Mouse (Mus musculus) ovary, adult 18-20 months (tissue): ENCODE measurements at regions not wholly inside any gene's neighbourhood (a gene's known extent, or its start where the extent isn't known, plus 50 kb on each side); places are given as distances from the start of the nearest gene placed in this dataset.
A peak's percentile ranks its signal among the peaks of the same experiment; 100 is the strongest.
"Not testable (repeated sequence)": the region's sequence is repeated elsewhere in the genome, so short reads cannot be mapped to it uniquely, and the experiment has no call there.

Experiments used
- DNase-seq: peaks from one replicate; pipeline ENCODE4 v3.0.0; 2022; ENCODE audit warnings: low spot score, mixed read lengths

DNA sequence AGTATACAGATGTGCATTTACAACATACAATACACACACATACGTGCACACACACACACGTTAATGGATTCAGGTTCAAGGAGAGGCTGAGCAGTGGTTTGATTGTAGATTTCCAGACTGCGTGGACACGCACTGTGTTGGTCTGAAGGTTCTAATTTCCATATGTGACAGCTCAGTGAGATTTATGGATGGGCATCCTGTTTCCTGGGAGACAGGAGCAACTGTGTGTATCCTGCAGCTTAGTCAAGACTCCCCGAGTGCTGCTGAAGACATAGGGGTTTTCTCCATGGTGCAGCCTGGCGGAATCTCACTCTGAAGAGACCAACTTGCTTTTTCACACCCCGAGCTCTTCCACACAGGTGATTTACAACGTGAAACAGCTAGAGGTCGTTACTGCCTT, 119.3 kb upstream of the Foxk1 start:
- no peak for DNase-seq

DNA sequence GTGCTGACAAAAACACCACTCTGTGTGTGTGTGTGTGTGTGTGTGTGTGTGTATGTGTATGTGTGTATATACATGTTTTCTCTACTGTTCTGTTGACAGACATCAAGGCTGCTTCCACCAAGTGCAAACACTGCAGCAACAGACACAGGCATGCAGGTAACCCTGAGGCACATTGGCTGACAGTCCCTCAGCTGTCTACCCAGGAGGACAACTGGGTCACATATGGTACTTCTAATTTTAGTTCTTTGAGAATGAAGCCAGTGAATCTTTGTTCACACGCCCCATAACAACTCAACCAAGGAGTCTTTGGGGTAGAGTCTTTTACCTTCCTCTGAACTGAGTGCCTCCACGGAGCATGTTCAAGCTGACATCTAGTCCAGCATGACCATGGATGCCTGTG, 113.3 kb upstream of the Foxk1 start:
- no peak for DNase-seq

DNA sequence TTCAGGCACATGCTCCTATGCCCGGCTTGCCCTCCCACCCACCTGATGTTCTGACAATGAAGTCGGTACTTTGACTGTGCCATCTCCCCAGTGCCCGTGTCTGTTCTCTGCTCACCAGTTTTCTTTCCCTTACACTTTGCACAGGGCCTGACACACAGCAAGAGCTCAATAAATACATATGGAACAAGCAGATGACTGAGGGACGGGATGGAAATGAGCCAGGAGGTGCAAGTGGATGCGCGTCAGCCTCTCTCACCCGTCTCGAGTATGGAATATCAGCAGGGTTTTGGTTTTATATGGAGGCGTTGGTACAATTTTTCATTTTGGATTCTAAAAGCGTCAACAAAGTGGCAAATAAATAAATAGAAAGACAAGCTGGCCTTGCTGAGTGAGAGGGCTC, 109.8 kb upstream of the Foxk1 start:
- DNase-seq, result no peak

DNA sequence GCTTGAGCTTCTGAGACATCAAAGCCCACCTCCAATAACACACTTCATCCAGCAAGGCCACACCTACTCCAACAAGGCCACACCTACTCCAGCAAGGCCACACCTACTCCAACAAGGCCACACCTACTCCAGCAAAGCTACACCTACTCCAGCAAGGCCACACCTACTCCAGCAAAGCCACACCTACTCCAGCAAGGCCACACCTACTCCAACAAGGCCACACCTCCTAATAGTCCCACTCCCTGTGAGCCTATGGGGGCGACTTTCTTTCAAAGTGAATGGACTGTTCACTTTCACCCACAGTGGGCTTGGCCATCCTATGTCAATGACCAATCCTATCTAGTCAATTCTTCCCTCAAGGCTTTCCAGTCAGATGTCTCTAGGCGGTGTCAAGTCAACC, 104.9 kb upstream of the Foxk1 start:
- DNase-seq, result not testable (repeated sequence)

DNA sequence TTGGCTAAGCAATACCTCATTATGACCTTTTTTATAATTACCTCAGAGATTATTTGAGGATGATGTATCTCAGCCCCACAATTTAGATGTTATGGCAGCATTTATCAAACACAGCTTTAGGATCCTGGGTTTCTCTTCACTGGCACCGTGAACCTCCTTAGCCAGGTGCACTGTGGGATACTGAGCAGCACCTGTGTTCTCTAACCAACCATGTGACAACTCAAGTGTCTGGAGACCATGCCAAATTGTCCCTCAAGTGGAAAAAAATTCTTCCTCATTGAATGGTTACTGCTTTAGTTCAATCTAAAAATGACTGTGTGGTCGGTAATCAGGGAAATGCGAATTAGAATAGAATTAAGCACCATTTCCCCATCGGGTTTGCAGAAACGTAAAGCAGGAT, 101.7 kb upstream of the Foxk1 start:
- DNase-seq, result no peak

DNA sequence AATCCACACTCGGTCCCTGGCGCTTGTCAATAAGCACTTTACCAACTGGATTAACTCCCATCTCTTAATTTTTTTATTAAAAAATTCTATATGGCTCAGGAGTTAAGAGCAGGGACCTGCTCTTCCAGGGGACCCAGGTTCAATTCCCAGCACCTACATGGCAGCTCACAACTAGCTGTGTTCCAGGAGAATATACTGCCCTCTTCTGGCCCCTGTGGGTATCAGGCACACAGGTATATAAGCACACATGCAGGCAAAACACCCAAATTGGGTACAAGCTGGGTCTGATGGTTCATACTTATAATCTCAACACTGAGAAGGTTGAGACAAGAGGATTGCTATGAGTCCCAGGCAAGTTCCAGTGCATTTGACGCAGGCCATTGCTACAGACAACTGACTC, 92.8 kb upstream of the Foxk1 start:
- DNase-seq, result no peak

DNA sequence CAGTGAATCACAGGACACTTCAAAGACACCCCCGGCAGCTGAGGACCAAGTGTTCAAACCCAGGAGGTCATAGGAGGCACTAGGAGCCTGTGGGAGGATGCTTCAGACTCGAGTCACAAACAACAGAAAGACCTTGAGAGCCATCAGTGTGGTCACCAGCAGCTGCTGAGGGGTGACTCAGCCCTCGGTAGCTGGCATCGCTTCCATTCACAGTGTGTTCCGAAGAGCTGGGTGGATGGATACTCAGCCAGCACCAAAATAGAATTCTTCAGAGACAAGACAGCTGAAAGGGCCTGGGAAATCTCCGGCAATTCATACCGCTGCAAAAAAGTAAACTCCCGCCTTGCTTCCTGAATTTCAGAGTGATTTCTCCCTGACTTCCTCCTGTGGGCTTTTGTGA, 87.4 kb upstream of the Foxk1 start:
- peak; percentile 68 for DNase-seq

DNA sequence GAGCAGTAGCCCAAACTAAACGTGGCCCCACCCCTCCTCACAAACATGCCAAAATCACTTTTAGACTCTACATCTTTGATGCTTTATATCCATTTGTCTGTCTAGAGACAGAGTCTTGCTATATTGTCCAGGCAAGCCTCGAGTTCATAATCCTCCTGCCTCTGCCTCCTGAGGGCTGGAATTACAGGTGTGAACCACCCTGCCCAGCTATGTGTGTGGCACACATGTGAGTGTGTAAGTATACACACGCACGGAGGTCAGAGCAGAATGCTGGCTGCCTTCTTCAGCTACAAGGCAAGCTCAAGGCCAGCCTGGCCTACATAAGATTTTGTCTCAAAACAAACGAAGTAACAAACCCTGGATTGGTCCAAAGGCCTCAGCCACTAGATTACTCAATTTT, 86.8 kb upstream of the Foxk1 start:
- no peak for DNase-seq

DNA sequence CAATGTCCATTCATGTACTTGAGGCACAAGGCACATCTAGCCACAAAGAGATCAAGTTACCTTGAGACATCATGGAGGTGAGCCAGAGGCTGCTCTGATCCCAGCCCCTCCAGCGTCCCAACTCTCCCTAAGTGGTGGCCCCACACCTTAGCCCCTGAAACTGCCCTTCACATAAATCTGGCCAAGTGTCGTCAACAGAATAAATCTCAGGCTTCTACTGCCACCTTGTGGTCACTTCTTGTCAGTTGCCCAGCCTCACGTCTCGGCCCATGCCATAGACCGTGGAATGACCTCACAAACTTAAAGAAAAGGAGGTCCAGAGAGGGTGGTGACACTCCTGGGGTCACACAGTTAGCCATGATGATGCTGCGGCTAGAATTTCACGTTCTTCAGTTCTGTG, 82.0 kb upstream of the Foxk1 start:
- no peak for DNase-seq

DNA sequence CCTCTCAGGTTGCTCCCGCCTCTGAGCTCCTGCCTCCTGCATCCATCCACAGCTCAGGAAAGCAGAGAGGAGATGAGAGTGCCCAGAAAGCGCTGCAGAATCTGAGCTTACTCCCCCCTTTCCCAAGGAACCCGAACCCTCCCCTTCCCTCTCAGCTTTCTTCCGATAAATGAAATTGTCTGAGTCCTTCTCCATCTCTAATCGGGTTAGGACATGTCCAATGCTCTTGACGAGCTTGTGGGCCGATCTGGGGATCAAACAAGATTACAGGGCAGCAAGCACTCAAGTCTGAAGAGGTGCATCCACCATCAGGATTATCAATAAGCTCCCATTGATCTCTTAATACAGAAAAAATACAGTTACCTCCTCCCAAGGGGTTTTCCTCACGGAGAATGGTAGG, 80.0 kb upstream of the Foxk1 start:
- no peak for DNase-seq

DNA sequence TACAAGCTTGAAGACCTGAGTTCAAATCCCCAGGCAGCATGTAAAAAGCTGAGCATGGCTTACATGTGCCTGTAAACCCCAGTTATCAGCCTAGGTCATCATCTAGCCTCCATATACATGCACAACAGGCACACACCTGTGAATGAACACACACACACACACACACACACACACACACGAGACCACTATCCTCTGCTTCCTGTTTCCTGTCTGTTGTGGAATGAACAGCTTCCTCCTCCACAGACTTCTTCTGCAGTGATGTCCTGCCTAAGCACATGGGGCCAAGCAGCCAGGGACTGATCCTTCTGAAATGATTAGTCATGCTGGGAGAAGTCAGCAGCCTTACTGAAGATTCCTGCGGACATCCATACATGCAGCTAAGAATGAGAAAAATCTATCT, 76.4 kb upstream of the Foxk1 start:
- DNase-seq, result no peak

DNA sequence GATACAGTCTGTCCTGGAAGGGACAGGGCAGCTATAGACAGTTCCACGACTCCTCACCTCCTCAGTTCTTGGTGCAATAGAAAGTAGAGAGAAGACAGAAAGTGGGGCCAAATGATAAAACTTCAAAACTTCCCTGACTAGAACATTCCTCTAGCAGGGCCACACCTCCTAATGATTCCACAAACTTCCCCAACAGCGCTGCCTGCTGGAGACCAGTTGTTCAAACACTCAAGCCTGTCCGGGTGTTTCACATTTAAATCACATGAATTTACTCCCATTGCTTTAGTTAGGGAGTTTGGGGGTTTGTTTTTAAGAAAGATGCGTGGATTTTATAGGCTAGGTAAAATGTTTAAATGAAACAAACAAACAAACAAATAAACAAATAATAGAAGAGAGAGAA, 75.7 kb upstream of the Foxk1 start:
- DNase-seq, result no peak

DNA sequence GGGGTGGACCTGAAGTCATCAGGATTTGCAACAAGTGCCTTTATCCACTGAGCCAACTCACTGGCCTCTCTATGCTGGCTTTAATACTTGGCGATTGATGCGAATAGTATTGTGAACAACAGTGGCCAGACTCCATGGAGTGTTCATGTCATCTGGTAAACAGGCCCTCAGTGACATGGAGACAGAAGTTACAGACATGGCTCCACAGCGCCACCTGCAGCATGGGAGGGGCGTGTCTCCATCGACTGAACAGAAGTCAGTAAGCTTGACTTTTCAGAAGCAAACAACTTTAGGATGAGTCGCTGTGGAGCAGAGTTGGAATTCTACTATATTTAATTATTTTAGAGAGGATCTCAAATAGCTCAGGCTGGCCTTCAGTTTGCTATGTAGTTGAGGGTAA, 74.0 kb upstream of the Foxk1 start:
- DNase-seq, result no peak

DNA sequence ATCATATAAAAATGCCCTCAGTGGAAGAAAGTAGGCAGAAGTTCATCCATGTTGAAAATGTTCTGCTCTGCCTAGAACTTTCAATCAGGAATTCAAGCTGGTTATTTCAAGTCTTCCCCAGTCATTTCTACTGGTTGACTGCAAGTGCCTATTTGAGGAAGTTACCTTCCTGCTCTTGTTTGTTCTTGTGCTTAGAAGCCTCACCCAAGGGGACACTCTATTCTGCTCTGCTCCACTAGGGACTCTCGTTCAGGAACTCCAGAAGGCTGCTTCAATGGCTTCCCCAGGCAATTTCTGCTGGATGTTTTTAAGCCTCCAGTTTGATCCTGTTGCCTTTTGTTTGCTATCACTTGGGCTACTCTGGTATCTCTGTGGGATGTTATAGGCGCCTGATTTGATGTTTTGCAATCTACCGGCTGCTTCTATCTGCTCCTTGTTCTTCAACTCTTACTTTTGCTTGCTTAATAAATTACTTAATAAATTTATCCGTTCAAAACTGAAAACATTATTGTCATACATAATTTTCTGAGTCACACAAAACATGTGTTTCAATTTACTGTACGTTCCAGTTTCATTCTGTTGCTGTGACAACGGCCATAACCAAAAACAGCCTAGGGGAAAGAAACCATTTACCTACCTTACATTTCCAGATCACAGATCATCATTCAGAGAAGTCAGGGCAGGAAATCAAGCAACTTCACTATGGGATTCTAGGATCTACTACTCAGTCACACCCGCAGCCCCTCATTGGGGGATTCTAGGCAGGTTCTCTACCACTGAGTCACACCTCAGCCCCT, 71.4 kb upstream of the Foxk1 start:
- no peak for DNase-seq

DNA sequence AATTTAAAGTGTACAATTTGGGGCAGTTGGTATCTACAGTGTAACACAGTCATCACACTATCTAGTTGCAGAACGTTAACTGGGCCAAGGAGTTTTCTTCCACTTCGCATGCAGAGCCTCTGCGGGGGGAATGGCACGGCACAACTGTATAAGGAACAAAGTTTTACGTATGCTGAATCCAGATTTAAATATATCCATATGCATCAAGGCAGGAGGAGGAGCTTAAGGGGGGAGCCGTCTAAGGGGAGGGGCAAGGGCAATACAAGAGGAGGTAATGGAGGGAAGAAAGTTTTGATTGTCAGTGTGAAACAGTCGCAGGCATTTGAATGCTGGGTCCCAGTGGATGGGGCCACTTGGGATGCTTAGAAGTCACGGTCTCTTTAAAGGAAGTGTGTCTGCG, 68.6 kb upstream of the Foxk1 start:
- DNase-seq, result no peak

DNA sequence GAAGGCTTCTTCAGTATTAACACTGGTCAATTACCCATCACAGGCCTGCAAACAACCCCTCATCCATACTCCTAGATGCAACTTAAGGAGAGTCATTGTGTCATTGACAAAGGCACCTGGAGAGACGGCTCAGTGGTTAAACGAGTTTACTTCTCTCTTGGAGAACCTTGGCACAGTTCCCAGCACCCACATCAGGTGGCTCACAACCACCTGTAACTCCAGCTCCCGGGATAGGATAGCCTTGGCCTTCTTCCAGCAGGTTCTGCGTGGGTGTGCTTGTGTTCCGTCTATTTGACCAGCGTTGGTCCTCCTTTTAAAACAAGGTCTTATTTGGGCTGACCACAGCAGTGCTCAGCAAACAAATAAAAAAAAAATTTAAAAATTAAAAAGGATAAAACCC, 63.9 kb upstream of the Foxk1 start:
- DNase-seq, result peak; percentile 32

DNA sequence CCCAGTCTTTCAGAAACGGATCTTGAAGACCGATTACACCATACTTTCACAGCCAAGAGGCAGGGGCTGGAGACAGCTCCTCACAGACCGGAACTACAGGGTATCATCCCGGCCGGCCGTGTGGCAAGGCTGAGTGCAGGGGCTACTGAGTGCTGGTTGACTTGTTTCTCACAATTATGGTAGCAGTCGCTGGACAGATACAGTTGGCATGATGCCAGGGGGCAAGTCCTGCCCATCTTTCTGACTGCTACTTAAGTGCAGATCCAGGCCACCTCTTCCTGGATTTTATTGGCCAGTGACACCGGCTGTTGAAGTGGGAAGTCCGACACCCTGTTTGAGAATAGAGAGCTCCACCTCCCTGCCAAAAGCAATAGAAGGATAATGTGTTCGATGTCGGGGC, 63.2 kb upstream of the Foxk1 start:
- DNase-seq, result no peak

DNA sequence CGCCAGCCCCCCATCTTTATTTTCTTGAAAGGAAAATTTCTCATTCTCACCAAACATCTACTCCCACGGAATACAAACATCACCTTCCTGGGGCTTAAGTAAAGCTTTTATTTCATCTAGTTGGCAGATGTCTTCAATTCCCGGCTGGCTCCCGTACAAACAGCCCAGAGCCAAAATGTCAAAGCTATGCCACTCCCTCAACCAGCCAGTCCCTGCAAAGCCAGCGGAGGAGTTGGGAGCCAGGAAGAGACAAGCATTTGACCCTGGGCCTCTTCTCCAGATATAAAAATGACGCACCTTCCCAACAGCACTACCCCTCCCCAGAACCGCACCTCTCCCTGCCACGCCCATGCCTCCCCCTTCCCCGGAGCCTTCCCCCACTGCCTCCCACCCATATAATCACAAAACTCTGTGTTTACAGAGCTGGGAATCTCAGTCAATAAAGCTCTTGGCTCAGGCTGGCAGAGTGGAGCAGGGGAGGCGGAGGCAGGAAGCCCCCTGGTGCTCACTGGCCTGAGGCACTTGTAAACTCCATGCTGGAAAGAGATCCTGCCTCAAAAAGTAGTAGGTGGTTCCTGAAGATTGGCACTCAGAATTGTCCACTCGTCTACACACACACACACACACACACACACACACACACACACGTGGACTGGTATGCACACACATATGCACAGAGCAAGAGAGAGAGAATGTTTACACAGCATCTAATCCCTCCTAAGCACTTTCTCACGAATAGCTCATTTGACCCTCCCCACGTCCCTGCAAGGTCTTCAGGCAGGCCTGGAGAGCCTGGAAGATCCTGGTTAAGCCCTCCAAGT, 60.9 kb upstream of the Foxk1 start:
- DNase-seq, result no peak

DNA sequence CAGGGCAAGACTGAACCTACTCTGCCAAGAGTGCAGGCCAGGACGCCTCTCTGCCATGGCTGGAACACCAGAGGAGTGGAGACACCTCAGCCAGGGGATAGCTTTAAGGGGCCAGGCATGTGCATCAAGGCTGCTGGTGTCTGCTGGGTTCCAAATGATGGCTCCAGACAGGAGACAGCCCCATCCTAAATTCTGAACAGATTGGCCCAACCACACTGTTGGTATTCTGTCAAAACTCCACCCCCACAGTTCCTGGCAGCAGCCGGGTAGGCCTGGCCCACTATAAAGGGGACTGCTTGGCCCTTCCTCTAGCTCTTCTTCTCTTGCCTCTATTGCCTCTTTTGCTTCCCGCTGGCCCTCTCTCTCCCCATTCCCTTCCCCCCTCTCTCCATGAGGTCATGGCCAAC, 60.3 kb upstream of the Foxk1 start:
- DNase-seq, result no peak

DNA sequence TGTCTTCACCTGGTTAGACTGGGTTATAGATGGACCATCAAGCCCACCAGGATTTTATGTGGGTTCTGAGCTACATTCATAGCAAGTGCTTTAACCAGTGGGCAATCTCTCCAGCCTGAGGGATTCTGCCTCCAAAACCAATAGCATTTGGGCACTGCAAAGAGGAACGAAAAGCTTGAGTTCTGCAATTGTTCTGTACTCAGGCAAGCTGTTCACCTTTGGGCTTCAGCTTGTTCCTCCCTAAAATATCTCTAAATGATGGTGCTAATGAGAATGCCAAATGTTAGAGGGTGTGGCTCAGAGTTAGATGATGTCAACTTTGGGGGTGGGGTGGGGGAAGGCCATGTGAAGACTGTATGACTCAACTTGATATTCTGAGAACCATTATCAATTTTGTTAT, 54.8 kb upstream of the Foxk1 start:
- DNase-seq, result no peak

DNA sequence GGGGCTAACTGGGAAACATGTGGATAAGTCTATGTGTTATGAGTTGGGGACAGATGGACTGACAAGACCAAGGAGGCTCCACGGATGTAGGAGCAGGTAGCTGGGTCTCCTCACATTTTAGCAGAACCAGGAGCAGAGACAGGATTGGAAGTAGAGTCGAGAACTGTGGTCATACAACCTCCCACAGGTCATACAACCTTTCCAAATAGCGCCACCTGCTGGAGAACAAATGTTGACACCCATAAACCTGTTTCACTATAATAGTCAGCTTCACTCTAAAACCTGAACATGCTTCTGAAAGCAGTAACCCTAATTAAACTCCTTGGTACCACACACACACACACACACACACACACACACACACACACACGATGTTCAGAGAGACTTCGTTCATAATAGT, 50.7 kb upstream of the Foxk1 start:
- DNase-seq, result no peak
